Mouse (Mus musculus): Measurements from ENCODE around the gene Nkain2. TPM values are rescaled to one million over a fixed set of nuclear protein-coding genes. Genes with fewer than 3 reads are reported as not detected.

Nkain2 gene
- total RNA-seq, 1 experiment from 2014 or later: 0.56 TPM

DNA sequence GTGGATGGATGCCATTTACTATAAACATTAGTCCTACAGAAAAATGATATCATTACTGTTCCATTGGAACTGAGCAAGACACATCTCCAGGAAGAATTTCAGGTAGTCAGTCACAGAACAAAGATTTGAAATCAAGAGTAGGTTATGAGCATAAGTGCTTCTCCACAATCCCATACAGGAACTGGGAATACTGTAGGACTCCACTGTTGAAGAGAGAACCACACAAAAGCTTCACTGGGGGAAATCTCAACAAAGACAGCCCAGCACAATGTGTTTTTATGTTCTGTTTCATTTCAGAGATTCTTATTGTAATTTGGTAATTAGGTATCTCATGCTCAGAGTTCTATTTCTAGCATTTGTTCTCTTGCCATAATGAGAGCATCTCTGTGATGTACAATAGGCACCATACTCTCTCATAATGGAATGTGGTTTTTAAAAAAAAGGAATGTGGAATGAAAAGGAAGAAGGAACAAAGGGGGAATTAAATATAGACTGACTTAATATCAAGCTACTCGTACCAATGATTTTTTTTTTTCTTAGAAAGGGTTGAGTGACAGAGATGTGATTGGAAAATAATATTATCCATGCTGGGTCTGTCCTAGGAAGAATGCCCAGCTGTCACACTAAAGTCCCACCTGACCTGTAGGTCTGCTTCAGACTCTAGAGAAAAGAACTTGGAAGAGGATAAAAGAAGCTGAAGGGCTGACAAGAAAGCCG lies 313.5 kb downstream of the Nkain2 start:
- DNase-seq: no peak

DNA sequence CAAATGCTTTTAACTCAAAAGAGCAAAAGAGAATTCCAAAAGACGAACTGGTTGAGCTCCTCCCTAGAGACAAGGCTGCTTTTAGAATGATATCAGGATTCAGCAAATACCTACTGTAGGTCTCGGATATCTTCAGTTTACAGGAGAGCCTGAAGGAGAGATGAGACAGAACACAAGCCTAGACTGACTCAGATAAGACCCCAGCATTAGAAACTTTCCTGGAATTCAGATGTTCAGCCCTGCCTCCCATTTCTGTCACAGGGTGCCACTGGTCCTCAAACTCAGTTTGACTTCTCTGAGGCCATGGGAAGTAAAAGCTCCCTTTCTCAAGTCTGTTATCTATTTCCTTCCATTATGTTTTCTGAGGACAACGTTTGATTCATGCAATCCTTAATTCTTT lies 332.6 kb downstream of the Nkain2 start:
- no peak for DNase-seq

DNA sequence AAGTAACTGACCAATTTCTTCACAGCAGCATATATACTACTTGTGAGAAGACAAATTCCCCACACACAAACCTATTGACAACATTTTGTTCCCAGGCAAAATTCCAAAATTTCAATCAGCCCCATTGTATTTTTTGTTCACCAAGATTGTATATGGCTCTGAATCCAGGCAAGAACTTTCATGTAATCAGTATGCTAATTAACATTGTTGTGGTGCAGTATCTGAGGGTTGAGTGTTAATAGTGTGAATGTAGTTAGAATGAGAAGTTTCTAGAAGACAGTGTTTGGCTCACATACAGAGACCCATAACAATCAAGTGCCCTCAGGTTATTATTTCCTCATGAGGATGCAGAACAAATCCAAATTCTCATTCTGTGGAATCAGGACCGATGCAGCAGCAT lies 354.2 kb downstream of the Nkain2 start:
- no peak for DNase-seq

DNA sequence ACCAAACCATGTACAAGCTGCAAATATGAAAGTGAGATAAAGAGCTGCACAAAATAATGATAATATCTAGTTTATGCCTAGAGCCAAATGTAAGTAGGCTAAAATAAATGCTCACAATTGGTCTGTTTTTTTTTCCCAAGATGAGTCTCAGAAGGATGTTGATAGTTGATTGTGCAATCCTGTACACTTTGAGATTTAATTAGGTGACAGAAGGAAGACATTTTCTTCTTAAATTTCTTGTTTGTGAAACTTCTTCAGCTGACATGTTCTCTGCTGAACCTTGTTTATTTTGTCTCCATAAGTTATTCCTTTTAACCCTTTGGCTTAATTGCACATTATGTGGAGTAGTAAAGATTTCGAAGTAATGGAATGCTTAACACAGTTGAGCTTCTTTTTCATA lies 379.4 kb downstream of the Nkain2 start:
- DNase-seq: no peak

DNA sequence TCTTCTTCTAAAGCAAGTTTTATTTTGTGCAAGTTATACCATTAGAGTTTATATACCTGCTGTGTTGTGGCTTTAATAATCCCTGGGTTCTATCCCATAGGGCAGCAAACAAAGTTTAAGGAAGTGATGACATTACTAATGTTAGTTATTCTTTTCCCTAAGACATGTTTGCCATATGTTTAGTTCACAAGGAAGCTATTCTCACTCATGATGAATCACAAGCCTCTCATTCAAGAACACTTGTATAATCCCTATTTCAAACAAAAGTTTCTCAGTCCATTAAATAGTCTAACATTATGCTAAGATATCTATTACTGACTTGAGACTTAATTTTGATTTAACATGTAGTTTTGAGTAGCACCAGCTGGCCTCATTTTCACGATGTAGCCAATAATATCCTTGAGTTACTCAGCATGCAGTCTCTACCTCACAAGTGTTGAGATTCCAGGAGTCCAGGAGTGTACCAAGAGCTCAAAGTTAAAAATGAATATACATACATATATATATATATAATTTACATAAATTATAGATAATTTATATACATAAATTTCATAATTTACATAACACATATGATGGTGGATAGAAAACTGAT lies 395.6 kb downstream of the Nkain2 start:
- DNase-seq: no peak

DNA sequence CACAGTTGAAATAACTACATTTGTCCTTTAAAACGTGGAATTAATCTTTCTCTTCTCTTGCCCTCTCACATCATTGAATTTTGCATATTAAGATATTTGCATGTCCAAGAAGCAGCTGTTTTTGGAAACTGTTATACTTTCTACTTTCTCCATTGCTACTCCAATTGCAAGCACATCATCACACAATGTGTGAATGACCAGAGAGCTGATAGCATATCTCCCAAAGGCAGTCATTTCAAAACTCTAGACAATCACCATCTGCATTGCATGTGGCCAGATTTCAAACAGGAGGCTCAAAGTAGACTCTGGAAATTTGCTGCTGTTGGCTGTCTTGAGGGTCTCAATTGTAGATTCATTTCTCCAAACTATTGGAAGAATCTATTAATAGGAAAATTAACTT lies 396.7 kb downstream of the Nkain2 start:
- DNase-seq: no peak

DNA sequence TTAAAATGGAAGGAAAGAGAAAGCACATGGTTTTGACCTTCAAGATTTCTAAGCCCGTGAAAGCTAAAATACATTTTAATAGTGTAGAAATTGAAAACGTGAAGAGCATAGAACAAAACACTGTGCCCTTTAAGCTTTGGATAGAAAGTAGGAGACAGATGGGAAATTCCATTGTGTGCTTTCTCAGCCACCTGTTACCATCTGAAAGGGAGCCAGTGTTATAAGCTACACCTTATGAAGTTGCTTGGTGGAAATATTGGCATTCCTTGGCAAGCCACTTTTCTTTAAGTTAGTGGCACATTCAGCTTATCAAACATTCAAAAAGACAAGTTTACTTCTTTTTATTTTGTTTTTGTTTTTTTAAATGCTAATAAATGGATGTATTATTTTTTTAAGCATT lies 427.5 kb downstream of the Nkain2 start:
- DNase-seq: no peak

DNA sequence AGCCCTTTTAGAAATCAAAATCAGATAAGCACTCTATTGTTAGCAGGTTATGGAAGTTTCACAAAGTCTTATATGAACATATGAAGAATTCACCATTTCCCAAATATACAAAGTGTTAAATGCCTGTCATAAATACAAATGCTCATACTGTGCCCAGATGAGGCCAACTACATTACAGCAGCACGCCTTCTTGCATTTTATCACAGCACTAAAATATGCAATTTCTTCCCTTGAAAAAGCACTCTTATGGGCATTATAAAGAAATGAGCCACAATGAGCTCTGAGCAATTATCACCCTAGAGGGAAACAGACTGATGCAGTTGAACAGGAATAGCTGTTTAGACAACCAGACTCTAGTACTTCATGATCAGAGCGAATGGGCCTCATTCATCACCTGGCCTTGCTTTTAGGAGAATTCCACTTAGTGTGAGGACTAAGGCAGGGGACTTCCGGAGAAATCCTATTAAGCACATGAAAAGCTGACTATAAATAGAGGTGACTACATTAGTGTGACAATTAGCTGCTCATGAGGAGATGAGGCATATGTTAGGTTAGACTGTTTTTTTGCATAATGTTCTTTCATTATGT lies 450.2 kb downstream of the Nkain2 start:
- DNase-seq: no peak

DNA sequence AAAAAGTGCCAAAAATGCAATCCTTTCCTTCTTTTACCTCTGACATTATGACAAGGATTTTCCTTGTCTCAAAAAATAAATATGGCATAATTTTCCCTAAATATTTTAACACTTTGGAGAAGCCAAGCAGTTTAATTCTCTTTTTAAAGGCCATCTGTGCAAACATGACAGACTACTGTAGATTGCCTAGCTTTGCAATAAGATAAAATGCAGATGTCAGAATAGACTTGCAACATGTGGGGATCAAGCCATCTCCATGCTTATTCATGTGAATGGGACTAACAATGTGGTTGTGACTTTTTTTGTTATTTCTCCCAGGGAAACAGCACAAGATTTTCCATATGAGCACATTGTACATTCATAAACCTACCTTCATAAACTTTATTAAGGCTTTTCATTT lies 476.0 kb downstream of the Nkain2 start:
- DNase-seq: no peak

DNA sequence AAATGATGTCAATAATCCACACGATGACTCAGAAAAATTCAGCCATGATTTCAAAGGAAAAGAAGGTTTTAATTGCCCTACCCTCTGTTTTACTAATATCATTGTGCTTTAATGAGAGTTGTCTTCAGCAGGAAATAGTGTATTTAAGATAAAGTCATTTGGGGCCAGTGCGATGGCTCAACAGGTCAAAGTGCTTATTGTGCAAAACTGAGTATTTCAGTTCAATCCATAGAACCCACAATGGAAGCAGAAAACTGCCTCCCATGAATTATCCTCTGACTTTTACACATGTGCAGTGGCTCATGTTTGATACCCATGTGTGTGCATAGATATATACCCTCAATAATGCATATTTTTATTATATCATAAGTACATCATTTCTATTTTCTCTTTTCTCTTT lies 478.9 kb downstream of the Nkain2 start:
- DNase-seq: no peak

DNA sequence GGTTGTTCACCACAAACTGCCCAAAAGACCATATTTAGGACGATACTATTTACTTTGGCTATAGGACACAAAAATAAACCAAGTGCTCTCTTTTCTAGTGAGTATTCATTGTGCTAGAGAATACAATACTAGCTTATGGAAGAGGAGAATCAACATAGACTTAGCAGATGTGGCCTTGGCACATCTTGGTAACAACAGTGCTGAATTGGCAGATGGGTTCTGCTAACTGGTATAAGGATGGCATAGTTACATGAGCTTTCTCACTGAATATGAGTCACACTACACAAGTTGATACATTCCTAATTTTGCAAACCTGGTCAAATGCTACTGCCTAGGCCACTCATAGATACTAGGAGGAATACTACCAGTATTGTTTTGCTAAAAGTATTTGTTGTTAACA lies 489.3 kb downstream of the Nkain2 start:
- no peak for DNase-seq

DNA sequence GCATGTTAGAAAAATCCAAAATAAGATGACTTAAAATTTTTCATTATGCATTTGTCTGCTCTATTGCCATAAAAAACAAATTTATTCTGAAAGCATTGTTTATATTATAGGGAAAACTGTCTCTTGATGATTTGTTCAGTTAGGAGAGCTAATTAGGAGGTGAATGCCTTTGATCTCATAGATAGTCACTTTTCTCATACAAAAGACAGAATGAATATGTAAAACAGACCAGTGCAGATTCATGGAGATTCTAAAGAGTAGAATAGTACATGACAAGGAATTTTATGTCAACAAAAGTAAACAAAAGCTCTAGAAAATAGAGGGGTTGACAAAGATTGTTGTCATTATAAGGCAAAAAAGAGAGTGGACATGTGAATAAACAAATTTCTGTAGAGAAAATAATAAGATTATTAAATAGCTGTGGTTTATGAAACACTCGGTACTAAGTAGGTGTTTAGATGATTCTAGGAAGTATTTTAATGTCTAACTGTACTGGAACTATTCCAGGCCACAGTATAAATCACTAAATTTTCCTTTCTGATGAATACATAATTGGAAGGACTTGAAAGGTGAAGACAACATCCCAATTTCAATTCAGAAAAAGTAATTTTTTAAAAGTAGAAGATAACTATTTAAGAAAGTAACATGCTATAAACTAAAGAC lies 496.3 kb downstream of the Nkain2 start:
- DNase-seq: no peak

DNA sequence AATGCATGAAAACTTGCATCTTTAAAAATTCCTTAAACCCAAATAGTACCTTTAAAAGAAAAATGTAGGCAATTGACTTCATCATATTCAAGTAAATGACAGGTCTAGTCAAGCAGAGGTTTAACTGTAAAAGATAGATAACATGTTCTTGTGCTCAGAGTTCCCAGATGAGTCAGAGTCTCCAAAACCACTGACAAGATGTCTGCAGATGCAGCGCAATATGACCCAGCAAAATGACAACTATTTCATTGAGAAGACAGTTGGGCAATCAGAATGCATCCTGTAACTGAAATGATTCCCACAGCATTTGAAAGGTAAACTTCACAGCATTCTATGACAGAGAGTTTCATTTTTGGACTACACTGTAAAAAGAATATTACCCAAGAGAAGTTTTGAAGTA lies 496.9 kb downstream of the Nkain2 start:
- DNase-seq: no peak

DNA sequence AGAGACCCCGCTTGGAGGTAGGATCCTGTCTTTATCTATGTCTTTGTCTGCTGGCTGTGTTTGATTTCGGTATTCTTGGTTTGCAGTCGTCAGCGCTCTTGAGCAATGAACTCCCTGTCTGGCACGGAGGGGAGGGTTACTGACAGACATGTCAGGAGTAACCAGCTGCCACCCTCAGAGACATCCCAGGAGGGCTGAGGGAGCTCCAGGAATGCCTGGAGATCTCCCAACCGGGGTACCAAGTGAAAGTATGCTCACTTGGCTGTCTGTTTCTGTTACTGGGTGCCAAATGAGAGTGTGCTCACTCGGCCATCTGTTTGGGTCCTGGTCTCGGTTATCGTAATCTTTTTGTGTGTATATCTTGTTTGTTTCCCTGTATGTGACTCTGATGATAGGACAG lies 577.5 kb downstream of the Nkain2 start:
- DNase-seq: no peak

DNA sequence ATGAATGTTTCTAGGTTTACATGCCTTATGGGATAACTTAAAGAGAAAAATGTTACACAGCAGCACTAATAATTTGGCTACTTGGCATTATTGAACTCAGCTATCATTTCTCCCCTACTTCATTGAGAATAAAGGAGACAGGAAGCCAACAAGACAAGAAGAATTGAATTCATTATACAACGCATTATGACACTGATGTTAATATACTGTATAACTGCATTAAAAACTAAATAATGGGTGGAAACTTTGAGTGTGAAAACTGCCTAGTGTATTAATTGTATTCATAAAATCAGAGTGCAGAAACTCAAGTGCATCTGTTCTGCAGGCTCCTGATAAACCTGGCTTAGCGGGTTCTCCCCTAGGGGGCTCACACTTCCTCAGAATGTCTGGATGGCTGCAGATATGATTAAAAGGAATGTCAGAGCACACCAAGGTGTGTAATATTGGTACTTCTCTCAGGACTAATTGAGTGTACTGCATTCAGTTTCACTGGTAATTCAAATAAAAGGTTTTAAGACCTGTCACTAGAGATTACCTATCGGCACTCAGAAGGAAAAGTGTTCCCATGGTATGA lies 589.2 kb downstream of the Nkain2 start:
- DNase-seq: no peak

DNA sequence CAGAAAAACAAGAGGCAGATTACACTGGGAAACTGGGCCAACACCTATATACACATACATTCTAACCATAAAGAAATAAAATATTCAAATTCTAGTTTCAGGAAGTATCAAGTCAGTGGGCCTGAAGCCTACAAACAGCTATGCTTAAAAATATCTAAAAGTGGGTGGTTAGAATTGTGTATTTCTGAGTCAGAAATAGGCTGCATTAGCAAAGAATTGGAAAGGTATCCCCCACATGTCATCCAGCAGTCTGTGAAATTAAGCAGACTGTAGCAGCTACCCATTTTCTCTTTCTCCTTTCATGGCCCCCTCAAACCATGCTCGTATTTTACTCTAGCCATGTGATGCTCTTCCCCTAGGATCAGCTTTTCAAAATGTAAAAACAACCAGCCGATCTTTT lies 599.8 kb downstream of the Nkain2 start:
- no peak for DNase-seq

DNA sequence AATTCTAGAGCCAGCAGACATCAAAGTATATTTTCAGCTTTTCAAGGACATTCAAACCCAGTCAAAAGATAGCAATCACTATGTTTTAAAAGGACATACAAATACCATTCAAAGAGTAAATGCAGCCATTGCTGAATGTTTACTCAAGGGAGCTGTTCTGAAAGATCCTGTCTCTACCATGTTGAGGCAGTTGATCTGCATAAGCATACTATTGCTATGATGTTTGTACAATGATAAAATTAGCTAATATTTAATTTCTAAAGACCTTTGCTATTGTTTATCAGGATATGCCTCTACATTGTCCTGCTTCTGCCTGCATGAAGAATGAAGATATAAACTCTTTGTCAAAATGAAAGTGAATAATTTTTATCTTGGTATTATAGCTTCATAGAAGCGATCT lies 606.6 kb downstream of the Nkain2 start:
- DNase-seq: no peak

DNA sequence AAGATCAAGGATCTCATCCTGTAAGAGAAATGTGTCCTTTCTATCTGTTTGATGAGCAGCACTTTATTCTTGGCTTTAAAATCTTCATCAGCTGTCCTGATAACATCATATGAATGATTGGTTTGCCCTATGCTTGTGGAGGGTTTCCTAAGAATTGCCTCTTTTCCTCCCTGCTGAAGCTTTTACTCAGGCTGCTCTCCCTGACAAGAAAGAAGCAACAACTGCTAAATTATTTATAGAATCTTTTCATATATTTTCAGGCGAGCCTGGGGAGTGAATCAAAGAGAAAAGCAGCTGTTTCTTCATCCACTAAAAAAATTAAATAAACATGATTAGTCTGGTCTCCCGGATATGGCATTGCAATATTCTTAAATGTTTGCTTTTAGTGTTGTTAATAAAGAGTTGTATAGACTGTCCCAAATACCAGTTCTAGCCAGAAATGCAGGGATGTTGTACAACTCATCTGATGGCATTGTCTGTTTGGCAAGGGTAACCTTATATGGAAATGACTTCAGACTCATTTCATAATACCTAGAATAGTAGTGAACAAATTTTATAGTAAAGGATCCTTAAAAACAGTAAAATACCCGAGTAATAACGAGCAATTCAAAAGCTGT lies 646.9 kb downstream of the Nkain2 start:
- DNase-seq: no peak

DNA sequence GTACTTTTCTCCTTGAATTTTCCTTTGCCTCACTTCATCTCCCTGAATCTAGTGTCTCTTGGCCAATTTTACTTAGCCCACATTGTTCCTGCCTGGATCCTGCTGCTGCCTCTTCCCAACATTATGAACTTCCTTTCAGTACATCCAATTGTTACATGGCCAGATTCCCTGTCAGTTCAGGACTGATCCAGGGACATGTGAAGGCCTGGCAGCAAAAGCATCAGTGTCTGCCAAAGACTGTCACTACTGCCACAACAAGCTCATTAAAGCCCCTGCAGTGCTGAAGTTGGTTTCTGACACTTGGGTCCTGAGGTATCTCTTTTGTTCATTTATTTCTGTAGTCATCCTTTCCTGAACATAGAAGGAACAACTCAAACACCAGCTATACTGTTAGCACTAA lies 649.1 kb downstream of the Nkain2 start:
- no peak for DNase-seq

DNA sequence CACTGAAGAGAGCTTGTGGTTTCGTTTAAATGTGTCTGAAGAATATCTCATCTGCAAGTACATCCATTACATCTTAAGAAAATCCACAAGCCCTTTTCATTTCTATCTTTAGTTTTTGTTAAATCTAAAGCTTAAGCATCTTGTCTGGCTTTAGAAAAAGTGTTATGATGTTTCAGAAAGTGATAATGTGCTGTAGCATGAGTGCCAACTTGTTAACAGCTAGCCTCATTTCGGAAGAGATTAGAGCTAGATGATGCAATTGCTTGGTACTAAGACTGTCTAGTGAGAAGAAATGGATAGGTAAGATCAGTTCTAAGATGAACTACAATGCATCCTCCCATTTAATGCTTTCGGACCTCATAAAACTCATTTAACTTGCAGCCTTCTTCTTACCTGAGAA lies 707.3 kb downstream of the Nkain2 start:
- no peak for DNase-seq

DNA sequence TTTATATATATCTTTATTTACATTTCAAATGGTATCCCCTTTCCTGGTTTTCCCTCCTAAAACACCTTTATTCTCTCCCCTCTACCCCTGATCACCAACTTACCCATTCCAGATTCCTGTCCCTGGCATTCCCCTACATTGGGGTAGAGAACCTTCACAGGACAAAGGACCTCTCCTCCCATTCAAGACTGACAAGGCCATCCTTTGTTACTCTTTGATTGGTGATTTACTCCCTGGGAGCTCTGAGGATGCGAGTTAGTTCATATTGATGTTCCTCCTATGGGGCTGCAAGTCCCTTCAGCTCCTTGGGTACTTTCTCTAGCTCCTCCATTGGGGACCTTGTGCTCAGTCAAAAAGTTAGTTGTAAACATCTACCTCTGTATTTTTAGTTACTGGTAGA lies 798.9 kb downstream of the Nkain2 start:
- DNase-seq: no peak

DNA sequence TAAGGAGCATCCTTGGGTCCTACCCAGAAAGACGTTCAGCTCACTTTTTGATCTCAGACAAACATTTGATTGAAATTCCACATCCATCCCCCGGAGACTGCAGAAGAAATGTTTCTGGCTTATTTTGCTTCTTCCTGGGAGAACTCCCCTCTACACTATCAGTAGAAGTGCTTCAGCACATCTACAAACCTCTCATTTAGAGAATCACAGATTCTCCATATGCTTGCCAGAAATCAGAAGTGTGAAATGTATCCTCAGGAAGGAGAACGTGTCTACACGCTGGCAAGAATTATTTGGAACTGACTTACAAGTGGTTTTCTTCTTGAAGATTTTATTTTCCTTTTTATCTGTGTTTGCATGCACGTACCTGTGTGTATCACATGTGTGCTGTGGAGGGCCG lies 829.9 kb downstream of the Nkain2 start:
- no peak for DNase-seq

DNA sequence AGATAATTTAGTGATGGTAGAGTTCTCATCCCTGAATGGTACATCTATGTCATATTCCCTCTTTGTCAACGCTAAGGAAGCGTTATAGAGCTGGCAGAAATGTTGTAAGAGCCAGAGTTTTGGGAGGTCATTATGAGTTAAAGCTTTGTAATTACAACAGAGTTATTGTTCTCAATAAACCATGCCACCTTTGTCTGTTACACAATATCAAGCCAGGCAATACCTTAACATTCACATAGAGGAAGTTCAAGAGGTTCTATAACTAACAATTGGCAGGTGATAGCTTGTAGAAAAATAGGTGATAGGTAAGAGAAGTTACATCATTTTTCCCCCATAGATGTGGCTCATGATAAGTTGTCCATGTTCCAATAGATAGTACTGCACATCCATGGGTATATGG lies 832.0 kb downstream of the Nkain2 start:
- no peak for DNase-seq
